ENCODE assay signal across 8 mouse cellular contexts in genomic region chr8:69821971-69822385, GRCm38 (mm10). TPM values are rescaled to one million over a fixed set of nuclear protein-coding genes. Genes with fewer than 3 reads are reported as not detected.
A peak's percentile ranks its signal among the peaks of the same experiment; 100 is the strongest.
DNase-seq lines count a peak whose midpoint lies in the region; ATAC-seq and TF ChIP-seq lines count a peak whose summit lies in the region.

No protein-coding gene starts in this region.

- H3K4me1 ChIP-seq in forebrain, embryonic 15.5 days, result peaks cover 37% of the 10 kb centered on the region
- 0 out of 2 replicates have a peak, but pooled peaks cover 5% of the 10 kb centered on the region for H3K4me1 ChIP-seq in kidney, postnatal 0 days (replicated peaks; ENCODE audit: insufficient read depth, low read length)

- H3K4me3 ChIP-seq in forebrain, embryonic 15.5 days, result peak overlapping the region; percentile 81
- H3K4me3 ChIP-seq in kidney, postnatal 0 days (replicated peaks; ENCODE audit: low read depth, low read length), result peak overlapping the region; percentile 47

- H3K27ac ChIP-seq in forebrain, embryonic 15.5 days (replicated peaks), result peak overlapping the region; percentile 70
- H3K27ac ChIP-seq in kidney, postnatal 0 days, result peak overlapping the region; percentile 70; the same call in 1 of the 2 replicates

- peak overlapping the region; percentile 87 for H3K9ac ChIP-seq in forebrain, embryonic 15.5 days (replicated peaks)
- H3K9ac ChIP-seq in kidney, postnatal 0 days (ENCODE audit: low read depth, low read length), result peak overlapping the region; percentile 62

- no peak for TF ChIP-seq CTCF in kidney, postnatal 0 days (IDR thresholded peaks at IDR 0.05; ENCODE audit: low read depth)

- intact Hi-C loops in left cerebral cortex, postnatal 4 days (cut with DNase I), result no loop called here

- ATAC-seq in forebrain, embryonic 15.5 days (replicated peaks), result peak; percentile 40
- ATAC-seq in kidney, postnatal 0 days (replicated peaks; ENCODE audit: low FRiP score, low read depth), result peak; percentile 50; the same call in 1 of the 2 replicates

- H3K4me2 ChIP-seq in forebrain, embryonic 15.5 days (replicated peaks), result peak overlapping the region; percentile 86
- H3K4me2 ChIP-seq in kidney, postnatal 0 days (ENCODE audit: low read length), result peak overlapping the region; percentile 69

- no peaks in the 10 kb centered on the region for H3K27me3 ChIP-seq in forebrain, embryonic 15.5 days
- no peaks in the 10 kb centered on the region for H3K27me3 ChIP-seq in kidney, postnatal 0 days (ENCODE audit: insufficient read depth, low read length)

- peaks cover 31% of the 10 kb centered on the region for H3K36me3 ChIP-seq in forebrain, embryonic 15.5 days
- 0 out of 2 replicates have a peak, but pooled peaks cover 3% of the 10 kb centered on the region for H3K36me3 ChIP-seq in kidney, postnatal 0 days (ENCODE audit: insufficient read depth, low read length)

- WGBS in forebrain, embryonic 15.5 days, result under 1% methylated on average over 17 of the region's 22 CpGs
- WGBS in kidney, postnatal 0 days, result 1% methylated on average over 17 of the region's 22 CpGs

- peak; percentile 70 for DNase-seq in left cerebral cortex, postnatal 4 days
- DNase-seq in left cerebral cortex, adult 9 months (ENCODE audit: low spot score in 2 of 2), result no peak
- DNase-seq in adrenal gland, postnatal 10 days, result peak; percentile 50
- DNase-seq in kidney, postnatal 0 days (ENCODE audit: low spot score), result peak; percentile 56
- peak; percentile 68 for DNase-seq in mesoderm, embryonic 11.5 days (ENCODE audit: low read depth, low spot score)
- peak; percentile 26 to 50 for DNase-seq in thymus, postnatal 36 days
- no peak for DNase-seq in urinary bladder, adult 2 months (ENCODE audit: low spot score)

- no peaks in the 10 kb centered on the region for H3K9me3 ChIP-seq in forebrain, embryonic 15.5 days
- H3K9me3 ChIP-seq in kidney, postnatal 0 days (replicated peaks; ENCODE audit: low read length), result no peaks in the 10 kb centered on the region

RNA-seq across cellular contexts. Expression of gene Lpar2, which starts 0.3 kb away (rescaled TPM):
- total RNA-seq in left cerebral cortex, postnatal 4 days (2021), result 1 to 10 TPM; 7.2 to 7.7 TPM
- 1 to 10 TPM in 1 of 2 experiments, under 1 TPM in 1; 0.96 to 1.1 TPM for total RNA-seq in adrenal gland, postnatal 10 days (2021)
- 0.65 and 0.89 TPM in 2 replicates for polyA plus RNA-seq in forebrain, embryonic 15.5 days (2015; fragmentation: Nextera tagmentation; extraction: Ambion mirVana)
- polyA plus RNA-seq in kidney, postnatal 0 days (2015; fragmentation: Nextera tagmentation; extraction: Ambion mirVana), result 0.58 and 0.94 TPM in 2 replicates
- polyA plus RNA-seq in urinary bladder, adult 2 months (2012; rRNA removed), result 1.7 and 1.8 TPM in 2 replicates

RNA-seq across cellular contexts. Expression of gene Pbx4, which starts 10.3 kb away (rescaled TPM):
- 10 to 100 TPM; 24.3 to 25.0 TPM for total RNA-seq in left cerebral cortex, postnatal 4 days (2021)
- 1 to 10 TPM; 1.2 to 1.7 TPM for total RNA-seq in adrenal gland, postnatal 10 days (2021)
- polyA plus RNA-seq in forebrain, embryonic 15.5 days (2015; fragmentation: Nextera tagmentation; extraction: Ambion mirVana), result 54.7 and 55.3 TPM in 2 replicates
- polyA plus RNA-seq in kidney, postnatal 0 days (2015; fragmentation: Nextera tagmentation; extraction: Ambion mirVana), result 7.7 and 8.3 TPM in 2 replicates
- 3.2 and 4.2 TPM in 2 replicates for polyA plus RNA-seq in urinary bladder, adult 2 months (2012; rRNA removed)

RNA-seq across cellular contexts. Expression of gene Gmip, which starts 13.5 kb away (rescaled TPM):
- 10 to 100 TPM; 89.6 to 94.1 TPM for total RNA-seq in left cerebral cortex, postnatal 4 days (2021)
- 10 to 100 TPM; 12.2 to 16.9 TPM for total RNA-seq in adrenal gland, postnatal 10 days (2021)
- 42.4 and 44.4 TPM in 2 replicates for polyA plus RNA-seq in forebrain, embryonic 15.5 days (2015; fragmentation: Nextera tagmentation; extraction: Ambion mirVana)
- 5.7 and 7.0 TPM in 2 replicates for polyA plus RNA-seq in kidney, postnatal 0 days (2015; fragmentation: Nextera tagmentation; extraction: Ambion mirVana)
- polyA plus RNA-seq in urinary bladder, adult 2 months (2012; rRNA removed), result 19.5 and 20.3 TPM in 2 replicates

RNA-seq across cellular contexts. Expression of gene Zfp866, which starts 31.0 kb away (rescaled TPM):
- total RNA-seq in left cerebral cortex, postnatal 4 days (2021), result 10 to 100 TPM; 41.5 to 41.7 TPM
- total RNA-seq in adrenal gland, postnatal 10 days (2021), result 10 to 100 TPM; 17.6 to 27.2 TPM
- 48.2 and 48.3 TPM in 2 replicates for polyA plus RNA-seq in forebrain, embryonic 15.5 days (2015; fragmentation: Nextera tagmentation; extraction: Ambion mirVana)
- 14.7 and 17.4 TPM in 2 replicates for polyA plus RNA-seq in kidney, postnatal 0 days (2015; fragmentation: Nextera tagmentation; extraction: Ambion mirVana)
- 17.7 and 21.1 TPM in 2 replicates for polyA plus RNA-seq in urinary bladder, adult 2 months (2012; rRNA removed)

RNA-seq across cellular contexts. Expression of gene Atp13a1, which starts 31.0 kb away (rescaled TPM):
- total RNA-seq in left cerebral cortex, postnatal 4 days (2021), result 10 to 100 TPM; 51.9 to 52.3 TPM
- 10 to 100 TPM; 33.0 to 33.3 TPM for total RNA-seq in adrenal gland, postnatal 10 days (2021)
- polyA plus RNA-seq in forebrain, embryonic 15.5 days (2015; fragmentation: Nextera tagmentation; extraction: Ambion mirVana), result 50.2 and 50.8 TPM in 2 replicates
- 34.1 and 38.4 TPM in 2 replicates for polyA plus RNA-seq in kidney, postnatal 0 days (2015; fragmentation: Nextera tagmentation; extraction: Ambion mirVana)
- polyA plus RNA-seq in urinary bladder, adult 2 months (2012; rRNA removed), result 39.5 and 43.8 TPM in 2 replicates

Comparison
In these comparisons a context has a peak if more than half of its experiments do, and no peak if none do; other contexts are left out.
1. DNase-seq: peak in left cerebral cortex, postnatal 4 days (single experiment), adrenal gland, postnatal 10 days (single experiment), kidney, postnatal 0 days (single experiment), mesoderm, embryonic 11.5 days (single experiment) and thymus, postnatal 36 days (2 of 2); none in left cerebral cortex, adult 9 months (0 of 2) and urinary bladder, adult 2 months (single experiment).